Mouse (Mus musculus) cerebellum, adult 11-12 months (tissue): ENCODE results near the gene Tcf25.
"Not testable (repeated sequence)": the region's sequence is repeated elsewhere in the genome, so short reads cannot be mapped to it uniquely, and the experiment has no call there.

Experiments used
- DNase-seq: peaks from one replicate; pipeline ENCODE4 v3.0.0; 2022

Tcf25 gene

DNA sequence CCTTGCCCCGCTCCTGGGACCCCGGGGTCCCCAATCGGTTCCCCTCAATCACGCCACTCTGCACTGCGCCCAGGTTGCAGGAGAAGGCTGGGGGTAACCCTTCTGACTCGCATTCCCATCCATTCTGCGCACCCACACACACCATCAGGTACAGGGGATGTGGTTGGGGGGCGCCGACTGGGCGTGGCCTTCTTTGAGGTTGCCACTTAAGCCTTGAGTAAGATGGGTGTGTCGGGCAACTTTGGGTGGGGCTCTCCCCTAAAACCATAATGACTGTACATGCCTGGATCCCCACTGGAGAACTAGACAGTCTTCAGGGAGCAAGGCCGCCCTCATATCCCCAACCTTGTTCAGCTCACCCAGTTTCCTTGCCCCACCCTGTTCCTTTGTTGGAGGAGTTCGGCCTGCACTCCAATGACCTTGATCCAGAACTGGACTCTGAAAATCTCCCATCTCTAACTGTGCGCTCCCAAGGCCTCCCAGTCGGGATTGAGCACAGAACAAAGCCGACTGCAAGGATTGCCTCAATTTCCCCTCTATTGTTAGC, 38.3 kb downstream of the Tcf25 start:
- peak; percentile 73 for DNase-seq

DNA sequence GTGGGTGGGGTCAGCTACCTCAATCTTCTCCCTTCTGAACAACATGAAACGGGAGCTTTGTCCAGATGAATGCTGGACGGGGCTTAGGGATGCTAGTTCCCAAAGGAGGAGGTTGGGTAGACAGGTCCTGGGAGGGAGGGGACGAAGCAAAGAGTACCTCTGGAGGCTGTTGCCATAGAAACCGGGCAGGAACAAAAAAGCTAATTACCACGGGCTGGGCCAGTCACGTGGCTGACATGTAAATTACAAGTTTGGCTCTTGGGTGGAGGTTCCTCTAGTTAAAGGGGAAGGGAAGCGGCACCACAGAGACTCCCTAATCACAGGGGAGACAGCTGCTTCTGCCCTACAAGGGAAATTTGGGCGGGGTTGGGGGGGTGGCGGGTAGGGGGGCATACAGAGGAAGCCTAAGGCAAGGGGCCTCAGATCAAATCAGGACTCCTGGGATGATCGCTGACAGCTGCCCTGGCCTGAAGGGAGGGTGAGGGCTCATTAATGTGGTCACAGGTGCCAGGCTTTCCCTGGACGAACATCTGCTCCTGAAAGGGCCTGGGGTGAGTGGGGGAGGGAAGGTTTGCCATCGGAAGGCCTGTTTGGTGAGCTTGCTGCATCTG, 39.1 kb downstream of the Tcf25 start:
- peak; percentile 78 for DNase-seq

DNA sequence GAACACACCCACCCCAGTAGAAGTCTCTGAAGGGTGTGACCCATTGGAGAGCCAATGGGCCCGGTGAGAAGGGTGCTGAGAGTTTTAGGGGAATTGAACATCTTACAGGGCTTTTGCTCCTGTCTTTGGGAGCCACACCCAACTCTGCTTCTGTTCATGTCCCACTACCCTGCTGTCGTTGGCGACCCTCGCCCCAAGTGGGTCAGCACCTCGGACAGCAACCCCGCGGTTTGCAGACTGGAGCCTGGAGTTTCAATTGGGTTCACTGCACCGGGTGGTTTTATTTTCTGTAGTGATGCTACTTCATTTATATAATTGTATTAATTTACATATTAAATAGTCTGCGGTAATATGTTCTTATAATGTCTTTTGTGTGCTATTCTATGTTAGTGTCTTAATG, 40.7 kb downstream of the Tcf25 start:
- DNase-seq = no peak

DNA sequence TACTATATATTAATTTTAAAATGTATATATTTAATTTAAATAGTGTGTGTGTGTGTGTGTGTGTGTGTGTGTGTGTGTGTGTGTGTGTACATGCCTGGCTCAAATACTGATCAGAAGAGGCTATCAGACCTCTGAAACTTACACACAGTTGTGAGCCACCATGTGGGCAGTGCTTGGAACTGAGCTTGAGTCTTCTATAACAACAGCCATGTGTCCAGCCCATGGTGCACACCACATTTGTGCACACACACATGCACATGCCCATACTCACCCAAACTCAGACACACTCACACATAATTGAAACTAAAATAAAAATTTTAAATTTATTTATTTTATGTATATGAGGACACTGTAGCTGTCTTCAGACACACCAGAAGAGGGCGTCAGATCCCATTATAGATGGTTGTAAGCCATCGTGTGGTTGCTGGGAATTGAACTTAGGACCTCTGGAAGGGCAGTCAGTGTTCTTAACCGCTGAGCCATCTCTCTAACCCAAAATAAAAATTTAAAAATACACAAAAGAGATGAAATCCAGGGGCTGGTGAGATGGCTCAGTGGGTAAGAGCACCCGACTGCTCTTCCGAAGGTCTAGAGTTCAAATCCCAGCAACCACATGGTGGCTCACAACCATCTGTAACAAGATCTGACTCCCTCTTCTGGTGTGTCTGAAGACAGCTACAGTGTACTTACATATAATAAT, 41.6 kb downstream of the Tcf25 start:
- DNase-seq = not testable (repeated sequence)

DNA sequence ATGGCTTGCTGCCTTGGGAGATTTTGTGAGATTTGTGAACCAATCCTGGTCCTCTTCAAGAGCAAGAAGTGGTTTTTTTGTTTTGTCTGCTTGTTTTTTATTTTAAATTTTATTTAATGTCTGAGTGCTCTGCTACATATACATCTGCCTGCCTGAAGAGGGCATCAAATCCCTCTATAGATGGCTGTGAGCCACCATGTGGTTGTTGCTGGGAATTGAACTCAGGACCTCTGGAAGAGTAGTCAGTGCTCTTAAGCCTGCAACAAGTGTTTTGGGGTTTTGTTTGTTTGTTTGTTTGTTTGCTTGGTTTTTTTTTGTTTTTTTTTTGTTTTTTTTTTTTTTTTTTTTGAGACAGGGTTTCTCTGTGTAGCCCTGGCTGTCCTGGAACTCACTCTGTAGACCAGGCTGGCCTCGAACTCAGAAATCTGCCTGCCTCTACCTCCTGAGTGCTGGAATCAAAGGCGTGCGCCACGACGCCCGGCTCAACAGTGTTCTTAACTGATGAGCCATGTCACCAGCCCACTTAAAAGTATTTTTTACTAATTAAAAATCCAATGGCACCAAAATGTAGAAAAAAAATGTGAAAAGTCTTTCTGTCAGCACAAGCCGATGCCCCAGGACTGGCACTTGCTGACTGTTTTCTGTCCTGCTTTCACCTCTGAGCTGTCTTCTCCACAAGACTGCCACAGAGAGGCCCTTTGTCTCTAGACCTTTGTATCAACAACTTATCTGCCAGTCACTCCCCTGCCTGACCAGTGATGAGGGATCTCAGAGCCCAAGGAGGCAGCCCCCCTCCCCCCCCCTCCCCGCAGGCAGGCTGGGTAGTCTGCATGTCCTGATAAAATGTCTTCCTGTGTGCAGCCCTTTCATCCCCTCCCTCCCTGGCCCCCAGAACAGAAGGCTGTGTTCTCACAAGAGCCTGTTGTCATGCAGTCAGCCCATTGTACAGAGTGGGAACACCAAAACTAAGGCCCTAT, 42.7 kb downstream of the Tcf25 start:
- no peak for DNase-seq

DNA sequence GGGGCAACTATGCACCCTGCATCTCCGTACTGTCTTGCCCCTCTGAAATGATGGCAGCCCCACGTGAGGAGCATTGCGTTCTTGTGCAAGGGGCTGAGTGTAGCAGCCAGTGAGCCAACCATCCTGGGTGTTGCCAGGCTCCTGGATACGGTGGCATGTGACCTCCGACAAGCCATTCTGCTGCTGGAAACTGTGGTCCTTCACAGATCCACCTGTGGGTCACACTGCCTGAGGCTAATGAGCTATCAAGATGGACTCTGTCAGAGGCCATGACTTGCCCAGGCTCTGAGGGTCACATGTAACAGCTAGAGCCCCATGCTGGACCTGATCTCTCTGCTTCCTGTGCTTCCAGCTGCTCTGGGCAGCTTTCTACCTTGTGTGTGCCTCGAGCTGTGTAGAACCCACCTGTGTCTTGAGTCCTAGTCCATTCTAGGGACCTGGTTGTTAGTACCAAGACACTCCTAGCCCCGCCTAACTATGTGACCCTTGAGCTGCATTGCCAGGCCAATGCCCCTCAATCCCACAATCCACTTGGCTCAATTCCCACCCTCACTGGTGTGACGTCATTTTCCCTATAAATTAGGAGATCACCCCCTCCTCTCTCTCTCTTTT, 43.5 kb downstream of the Tcf25 start:
- DNase-seq = no peak

DNA sequence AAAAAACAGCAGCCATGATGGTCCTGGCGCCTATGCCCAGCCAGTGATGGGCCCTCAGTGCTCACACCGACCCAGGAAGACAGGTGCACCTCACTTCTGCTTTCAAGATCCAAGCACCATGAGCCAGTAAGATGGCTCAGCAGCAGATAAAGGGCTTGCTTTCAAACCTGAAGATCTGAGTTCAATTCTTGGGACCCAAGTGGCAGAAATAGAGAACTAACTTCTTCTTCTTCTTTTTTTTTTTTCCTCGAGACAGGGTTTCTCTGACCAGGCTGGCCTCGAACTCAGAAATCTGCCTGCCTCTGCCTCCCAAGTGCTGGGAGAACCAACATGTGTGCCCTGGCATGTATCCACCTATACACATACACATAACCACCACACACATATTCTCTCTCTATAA, 46.2 kb downstream of the Tcf25 start:
- no peak for DNase-seq

DNA sequence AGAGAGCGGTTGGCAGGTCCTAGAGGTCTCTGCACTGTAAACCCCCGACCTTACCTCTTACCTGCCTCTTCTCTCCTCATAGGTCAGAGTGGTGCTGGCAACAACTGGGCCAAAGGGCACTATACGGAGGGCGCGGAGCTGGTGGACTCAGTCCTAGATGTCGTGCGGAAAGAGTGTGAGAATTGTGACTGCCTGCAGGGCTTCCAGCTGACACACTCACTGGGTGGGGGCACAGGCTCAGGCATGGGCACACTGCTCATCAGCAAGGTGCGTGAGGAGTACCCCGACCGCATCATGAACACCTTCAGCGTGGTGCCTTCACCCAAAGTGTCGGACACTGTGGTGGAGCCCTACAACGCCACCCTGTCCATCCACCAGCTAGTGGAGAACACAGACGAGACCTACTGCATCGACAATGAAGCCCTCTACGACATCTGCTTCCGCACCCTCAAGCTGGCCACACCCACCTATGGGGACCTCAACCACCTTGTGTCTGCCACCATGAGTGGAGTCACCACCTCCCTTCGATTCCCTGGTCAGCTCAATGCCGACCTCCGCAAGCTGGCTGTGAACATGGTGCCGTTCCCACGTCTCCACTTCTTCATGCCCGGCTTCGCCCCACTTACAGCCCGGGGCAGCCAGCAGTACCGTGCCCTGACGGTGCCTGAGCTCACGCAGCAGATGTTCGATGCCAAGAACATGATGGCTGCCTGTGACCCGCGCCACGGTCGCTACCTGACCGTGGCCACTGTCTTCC, 47.1 kb downstream of the Tcf25 start:
- no peak for DNase-seq

DNA sequence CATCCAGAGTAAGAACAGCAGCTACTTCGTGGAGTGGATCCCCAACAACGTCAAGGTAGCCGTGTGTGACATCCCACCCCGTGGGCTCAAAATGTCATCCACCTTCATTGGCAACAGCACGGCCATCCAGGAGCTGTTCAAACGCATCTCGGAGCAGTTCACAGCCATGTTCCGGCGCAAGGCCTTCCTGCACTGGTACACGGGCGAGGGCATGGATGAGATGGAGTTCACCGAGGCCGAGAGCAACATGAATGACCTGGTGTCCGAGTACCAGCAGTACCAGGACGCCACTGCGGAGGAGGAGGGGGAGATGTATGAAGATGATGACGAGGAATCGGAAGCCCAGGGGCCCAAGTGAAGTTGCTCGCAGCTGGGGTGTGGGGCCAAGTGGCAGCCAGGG, 47.8 kb downstream of the Tcf25 start:
- no peak for DNase-seq

DNA sequence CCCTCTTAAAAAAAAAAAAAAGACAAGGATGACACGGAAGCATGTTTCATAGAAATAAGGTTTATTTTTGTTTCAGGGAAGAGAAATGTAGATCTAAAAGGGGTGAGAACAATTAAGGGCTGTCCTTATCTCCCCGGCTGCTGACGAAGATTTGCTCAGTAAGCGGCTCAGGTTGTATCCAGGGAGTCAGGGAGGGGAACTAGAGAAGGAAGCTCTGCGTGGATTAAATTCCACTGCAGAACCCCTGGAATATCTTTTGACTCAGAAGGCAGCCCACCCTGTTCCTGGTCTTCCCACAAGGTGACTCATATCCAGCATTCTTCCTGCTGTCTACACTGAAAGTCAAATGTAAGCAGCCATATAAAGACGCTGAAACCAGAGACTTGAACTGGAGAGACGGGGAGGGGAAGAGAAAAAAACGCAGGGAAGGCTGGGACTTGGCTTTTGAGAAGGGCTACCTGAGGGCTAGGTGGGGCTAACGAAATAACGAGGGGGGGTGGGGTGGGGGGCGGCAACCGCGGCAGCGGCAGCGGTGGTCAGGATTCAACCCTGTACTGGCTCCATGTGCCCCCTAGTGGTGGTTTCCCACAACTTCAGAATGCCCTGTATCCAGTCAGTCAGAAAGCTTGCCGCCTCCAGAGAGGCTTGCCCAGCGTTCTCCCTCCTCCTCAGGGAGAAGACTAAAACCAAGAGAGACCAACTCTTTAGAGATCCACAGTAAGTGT, 48.7 kb downstream of the Tcf25 start:
- peak; percentile 75 for DNase-seq

DNA sequence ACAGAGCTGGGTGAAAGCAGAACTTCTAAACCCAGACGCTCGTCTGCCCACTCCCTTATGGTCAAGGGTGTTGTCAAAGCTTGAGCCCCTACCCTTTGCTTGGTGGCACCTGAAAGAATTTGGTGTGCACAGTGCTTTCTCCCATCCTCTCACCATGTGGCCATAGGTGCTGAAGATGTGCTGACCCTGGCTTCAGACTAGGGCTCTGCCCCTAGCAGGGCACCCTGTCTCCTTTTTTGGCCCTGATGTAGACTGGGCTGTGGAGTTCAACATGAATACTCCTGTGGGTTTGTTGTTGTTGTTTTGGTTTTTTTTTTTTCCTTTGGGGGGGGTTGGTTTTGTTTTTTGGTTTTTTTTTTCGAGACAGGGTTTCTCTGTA, 49.2 kb downstream of the Tcf25 start:
- no peak for DNase-seq

DNA sequence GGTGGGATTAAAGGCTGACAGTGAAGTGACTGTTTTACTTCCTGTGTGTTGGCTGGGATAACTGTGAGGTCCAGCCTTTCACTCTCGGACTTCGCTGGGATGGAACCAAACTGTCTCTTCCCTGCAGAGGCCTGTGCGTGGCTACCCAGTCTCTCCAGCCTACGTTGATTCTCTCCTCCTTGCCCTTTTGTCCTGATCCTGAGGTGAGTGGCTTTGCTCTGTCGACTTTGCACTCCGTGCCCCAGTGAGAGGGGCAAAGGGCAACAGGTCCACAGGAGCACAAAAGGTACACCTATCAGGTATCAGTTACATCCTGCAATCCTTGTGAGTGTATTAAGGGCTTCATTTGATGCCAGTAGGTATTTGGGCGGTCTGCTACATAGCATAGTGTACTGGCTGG, 49.9 kb downstream of the Tcf25 start, which contains the start of gene Def8:
Gene Def8 (plus strand): TSS at position 87 of the 400 bp plus-strand sequence.
- DNase-seq = no peak

DNA sequence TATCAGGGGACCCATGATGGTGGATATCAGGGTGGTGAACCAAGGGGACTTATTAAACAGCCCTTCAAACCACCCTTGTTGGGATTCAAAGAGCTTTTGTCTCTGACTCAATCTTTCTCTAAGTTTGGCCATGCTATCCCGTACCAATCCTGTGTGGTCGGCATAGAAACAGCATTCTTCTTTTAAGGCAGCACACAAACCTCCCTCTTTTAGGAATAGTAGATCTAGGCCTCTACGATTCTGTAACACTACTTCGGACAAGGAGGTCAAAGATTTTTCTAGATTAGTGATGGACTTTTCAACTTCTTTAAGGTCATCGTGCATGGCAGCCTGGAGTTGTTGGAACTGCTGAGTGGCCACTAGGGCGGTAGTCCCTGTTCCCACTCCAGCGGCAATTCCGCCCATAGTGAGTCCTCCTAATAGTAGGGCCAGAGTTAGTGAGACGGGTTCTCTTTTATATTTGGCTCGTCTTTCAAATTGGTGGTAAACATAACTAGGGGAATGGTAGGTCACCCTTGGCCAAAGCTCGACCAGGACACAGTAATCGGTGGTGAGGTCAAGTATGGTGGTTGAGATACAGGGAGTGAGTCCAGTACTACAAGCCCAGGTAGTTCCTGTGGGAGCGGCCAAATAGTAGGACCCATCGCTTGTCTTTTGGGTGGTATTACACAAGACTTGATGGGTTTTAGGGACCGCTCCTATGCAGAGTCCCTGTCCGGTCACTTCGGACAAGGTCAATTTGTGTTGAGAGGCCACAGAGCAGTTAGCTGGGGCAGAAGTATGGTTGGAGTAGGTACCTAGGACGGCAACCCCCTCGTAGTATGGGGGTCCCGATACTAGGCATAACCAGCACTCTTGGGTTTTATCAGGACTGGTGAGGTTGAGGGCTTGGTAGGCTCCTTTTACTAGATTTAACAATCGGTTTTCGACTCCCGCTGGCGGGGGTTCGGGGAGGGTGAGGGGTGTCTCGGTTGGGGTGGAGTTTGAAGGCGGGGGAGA, 53.3 kb downstream of the Tcf25 start:
- no peak for DNase-seq

DNA sequence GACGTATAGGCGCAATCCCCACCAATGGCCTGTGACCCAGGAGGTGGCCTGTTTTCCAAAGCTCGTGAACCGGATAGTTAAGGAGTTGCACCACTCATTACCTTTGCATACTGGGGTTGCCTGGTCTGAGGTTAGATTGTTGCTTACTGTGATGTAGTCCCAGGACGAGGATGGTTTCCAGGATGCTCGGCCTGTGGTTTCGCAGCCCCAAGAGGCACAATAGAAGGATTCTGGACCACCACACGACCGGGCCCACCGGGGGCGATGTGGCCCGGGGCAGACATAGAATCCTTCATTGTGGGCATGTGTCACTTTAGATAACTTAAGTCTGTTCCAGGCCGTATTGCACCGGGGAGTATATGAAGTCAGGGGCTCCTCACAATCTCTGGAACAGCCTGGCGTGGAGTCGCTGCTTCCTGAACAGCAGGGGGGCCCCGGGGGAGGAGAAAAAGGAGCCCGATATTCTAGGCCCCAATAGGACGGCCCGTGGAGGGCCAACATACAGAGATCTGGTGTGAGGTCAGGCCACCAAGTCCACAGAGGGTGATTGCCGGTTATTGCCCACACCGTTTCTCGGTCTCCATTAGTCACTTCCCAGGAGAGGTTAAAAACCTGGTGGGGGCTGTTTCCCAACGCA, 54.2 kb downstream of the Tcf25 start:
- no peak for DNase-seq

DNA sequence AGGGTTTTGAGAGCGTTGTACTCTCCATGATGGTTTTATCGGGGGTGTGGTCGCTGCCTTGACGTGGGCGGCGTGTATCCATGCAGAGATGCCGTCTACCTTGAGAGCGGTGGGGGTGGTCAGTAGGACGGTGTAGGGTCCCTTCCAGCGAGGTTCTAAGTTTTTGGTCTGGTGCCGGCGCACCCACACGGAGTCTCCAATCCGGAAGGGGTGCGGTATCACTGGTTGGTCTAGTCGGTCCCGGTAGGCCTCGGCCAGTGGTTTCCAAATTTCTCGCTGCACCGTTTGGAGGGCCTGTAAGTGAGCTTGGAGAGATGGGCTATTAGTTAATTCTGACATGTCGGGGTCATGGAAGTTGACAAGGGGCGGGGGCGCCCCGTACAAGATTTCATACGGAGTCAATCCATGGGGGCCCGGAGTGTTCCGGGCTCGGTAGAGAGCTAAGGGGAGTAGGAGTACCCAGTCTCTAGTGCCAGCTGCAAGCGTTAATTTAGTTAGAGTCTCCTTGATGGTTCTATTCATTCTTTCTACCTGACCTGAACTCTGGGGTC, 54.9 kb downstream of the Tcf25 start:
- DNase-seq = peak; percentile 34

DNA sequence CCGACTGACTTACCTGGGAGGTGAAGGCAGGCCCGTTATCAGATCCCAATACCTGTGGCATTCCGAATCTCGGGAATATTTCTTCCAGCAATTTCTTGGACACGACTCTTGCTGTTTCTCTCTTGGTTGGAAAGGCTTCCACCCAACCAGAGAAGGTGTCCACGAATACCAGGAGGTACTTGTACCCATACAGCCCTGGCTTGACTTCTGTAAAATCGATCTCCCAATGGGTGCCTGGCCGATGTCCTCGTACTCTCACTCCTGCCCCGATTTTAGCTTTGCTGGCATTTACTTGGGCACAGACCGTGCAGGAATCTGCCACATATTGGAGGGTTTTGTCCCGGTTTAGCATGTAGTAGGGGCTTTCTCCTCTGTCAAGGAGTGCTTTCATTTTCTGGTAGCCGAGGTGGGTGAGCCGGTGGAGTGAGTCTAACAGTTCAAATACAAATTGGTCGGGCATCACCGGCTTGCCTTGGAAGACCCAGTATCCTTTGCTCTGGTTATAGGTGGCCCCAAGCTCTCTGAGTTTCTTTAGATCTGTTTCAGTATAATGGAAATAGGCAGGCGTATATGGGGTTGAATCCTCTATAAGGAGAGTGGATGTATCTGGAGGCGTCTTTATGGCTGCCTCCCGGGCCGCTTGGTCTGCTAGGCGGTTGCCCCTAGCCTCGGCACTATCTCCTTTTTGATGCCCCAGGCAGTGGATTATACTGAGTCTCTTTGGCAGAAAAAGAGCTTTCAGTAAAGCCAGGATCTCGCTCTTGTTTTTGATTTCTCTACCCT, 55.6 kb downstream of the Tcf25 start:
- DNase-seq = peak; percentile 12

DNA sequence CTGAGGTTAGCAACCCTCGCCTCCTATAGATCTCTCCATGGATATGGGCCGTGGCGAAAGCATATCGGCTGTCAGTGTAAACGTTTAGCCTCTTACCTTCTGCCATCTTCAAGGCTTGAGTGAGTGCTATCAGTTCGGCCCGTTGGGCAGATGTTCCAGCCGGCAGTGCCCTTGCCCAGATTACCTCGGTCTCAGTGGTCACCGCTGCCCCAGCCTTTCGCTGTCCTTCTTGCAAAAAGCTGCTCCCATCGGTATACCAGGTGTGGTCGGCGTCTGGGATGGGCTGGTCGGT, 56.1 kb downstream of the Tcf25 start:
- peak; percentile 14 for DNase-seq

DNA sequence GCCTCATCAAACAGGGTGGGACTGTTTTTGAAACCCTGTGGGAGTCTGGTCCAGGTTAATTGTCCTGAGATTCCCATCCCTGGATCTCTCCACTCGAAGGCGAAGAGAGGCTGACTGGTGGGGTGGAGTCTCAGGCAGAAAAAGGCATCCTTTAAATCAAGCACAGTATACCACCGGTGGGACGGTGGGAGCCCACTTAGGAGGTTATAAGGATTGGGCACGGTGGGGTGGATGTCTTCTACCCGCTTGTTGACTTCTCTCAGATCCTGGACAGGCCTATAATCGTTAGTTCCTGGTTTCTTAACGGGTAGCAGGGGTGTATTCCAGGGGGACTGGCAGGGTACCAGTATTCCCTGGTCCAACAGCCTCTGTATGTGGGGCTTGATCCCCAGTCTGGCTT, 57.4 kb downstream of the Tcf25 start:
- not testable (repeated sequence) for DNase-seq
